Mouse (Mus musculus): ENCODE measurements around the gene Cd200r1. TPM values are rescaled to one million over a fixed set of nuclear protein-coding genes. Genes with fewer than 3 reads are reported as not detected.
A peak's percentile ranks its signal among the peaks of the same experiment; 100 is the strongest.

Gene Cd200r1
- total and polyA plus RNA-seq, 2 experiments from 2014 or later = 0.52 TPM; not detected in 1

DNA sequence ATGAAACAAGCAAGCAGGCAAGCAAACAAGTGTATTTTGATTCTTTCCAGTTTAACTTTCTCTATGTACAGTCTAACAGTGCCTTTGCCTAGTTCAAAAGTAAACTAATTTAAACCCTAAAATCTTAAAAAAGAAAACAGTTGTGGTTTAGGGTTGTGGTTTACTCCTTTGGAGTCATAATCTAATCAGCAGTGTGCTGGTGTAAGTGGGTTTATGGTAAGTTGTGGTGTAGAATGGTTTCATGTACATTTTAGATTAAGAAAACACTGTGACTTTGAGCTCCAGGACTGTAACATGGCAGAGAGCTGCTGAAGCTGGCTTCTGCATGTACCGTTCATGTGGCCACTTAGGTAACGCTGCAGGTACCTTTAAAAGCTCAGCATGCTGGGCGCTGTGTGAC is 38.0 kb upstream of the Cd200r1 start:
- no peak for ATAC-seq (ENCODE audit: low FRiP score)
- Histone ChIP-seq H3K27ac (ENCODE audit: low read depth, low read length) (no peak overlapping the region), H3K9ac (replicated peaks; ENCODE audit: low read length, poor library complexity, severe bottlenecking) (no peak overlapping the region), H3K4me1 (ENCODE audit: insufficient read depth, low read length) (no peaks in the 10 kb centered on the region), H3K36me3 (ENCODE audit: insufficient read depth, low read length) (peaks cover 10% of the 10 kb centered on the region), H3K9me3 (ENCODE audit: low read length) (no peaks in the 10 kb centered on the region), H3K4me3 (ENCODE audit: low read depth, low read length) (no peak overlapping the region), H3K4me2 (ENCODE audit: low read depth, low read length, poor library complexity, severe bottlenecking) (no peak overlapping the region), H3K27me3 (ENCODE audit: insufficient read depth, low read length) (no peaks in the 10 kb centered on the region)
- DNase-seq (ENCODE audit: low spot score) = no peak
- TF ChIP-seq CTCF (IDR thresholded peaks at IDR 0.05) = no peak
- WGBS = 99% methylated on average over 3 of the region's 3 CpGs

DNA sequence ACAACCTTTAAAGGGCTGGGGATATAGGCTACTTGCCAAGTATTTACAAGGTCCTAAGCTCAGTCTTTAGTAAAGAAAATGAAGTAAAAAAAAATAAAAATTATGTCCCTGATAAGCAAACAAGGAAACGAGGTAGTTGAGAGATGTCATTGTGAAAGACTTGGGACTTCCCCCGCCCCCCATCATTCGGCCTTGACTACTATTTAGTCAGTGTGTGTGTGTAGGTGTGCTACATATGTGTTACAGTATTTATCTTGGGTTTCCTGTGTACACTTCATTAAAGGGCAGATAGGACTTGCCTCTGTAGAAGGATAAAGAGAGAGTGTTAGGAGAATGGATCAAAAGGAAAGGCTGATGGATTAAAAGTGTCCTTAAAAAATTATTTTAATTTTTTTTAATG is 31.5 kb upstream of the Cd200r1 start:
- 87% methylated on average over 3 of the region's 3 CpGs for WGBS
- Histone ChIP-seq H3K4me3 (ENCODE audit: low read depth, low read length) (no peak overlapping the region), H3K27me3 (ENCODE audit: insufficient read depth, low read length) (no peaks in the 10 kb centered on the region), H3K36me3 (ENCODE audit: insufficient read depth, low read length) (peaks cover 60% of the 10 kb centered on the region), H3K9ac (replicated peaks; ENCODE audit: low read length, poor library complexity, severe bottlenecking) (no peak overlapping the region), H3K27ac (ENCODE audit: low read depth, low read length) (no peak overlapping the region), H3K9me3 (ENCODE audit: low read length) (no peaks in the 10 kb centered on the region), H3K4me1 (ENCODE audit: insufficient read depth, low read length) (no peaks in the 10 kb centered on the region), H3K4me2 (ENCODE audit: low read depth, low read length, poor library complexity, severe bottlenecking) (no peak overlapping the region)
- no peak for TF ChIP-seq CTCF (IDR thresholded peaks at IDR 0.05)
- ATAC-seq (ENCODE audit: low FRiP score) (no peak), DNase-seq (ENCODE audit: low spot score) (no peak)

DNA sequence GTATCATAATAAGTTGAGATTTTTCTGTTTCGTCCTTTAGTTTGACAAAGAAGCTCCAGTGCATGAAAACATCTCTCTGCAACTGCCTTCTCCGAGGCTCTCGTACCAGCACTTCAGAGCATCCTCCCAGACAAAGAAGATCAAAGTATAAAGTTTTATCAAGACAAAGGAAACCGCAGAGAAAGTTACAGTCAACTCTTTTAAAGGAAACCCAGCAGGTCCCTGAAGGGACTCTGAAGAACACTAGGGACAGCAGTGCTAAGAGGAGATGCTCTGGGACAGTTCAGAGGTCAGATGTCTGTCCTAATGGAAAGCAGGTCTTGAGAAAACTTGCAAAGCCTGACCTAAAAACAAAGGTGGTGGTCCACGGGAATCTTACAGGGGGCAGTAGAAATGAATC is 29.9 kb upstream of the Cd200r1 start:
- Histone ChIP-seq H3K4me3 (ENCODE audit: low read depth, low read length) (no peak overlapping the region), H3K27ac (ENCODE audit: low read depth, low read length) (no peak overlapping the region), H3K9me3 (ENCODE audit: low read length) (no peaks in the 10 kb centered on the region), H3K4me1 (ENCODE audit: insufficient read depth, low read length) (no peaks in the 10 kb centered on the region), H3K27me3 (ENCODE audit: insufficient read depth, low read length) (no peaks in the 10 kb centered on the region), H3K4me2 (ENCODE audit: low read depth, low read length, poor library complexity, severe bottlenecking) (no peak overlapping the region), H3K9ac (replicated peaks; ENCODE audit: low read length, poor library complexity, severe bottlenecking) (no peak overlapping the region), H3K36me3 (ENCODE audit: insufficient read depth, low read length) (peaks cover 62% of the 10 kb centered on the region)
- TF ChIP-seq CTCF (IDR thresholded peaks at IDR 0.05) = no peak
- ATAC-seq (ENCODE audit: low FRiP score) (no peak), DNase-seq (ENCODE audit: low spot score) (no peak)
- WGBS = 84% methylated on average over 5 of the region's 5 CpGs

DNA sequence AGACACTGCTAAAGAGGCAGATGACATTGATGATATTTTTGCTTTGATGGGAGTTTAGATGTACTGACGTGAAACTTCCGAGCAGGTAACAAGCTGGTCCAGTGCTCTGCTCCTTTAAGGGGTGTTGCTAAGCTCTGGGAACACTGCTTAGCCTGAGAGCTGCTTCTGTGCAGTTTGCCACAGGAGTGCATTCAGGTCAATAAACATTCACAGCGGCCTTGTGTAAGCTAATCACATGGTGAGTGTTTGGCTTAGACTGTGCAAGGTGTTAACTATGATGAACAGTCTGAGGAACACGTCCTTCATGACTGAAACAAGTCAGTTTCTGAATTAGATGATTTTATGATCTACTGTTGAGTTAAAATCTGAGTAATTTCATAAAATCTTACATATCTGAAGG is 29.4 kb upstream of the Cd200r1 start:
- TF ChIP-seq CTCF (IDR thresholded peaks at IDR 0.05) = no peak
- no peak for DNase-seq (ENCODE audit: low spot score)

DNA sequence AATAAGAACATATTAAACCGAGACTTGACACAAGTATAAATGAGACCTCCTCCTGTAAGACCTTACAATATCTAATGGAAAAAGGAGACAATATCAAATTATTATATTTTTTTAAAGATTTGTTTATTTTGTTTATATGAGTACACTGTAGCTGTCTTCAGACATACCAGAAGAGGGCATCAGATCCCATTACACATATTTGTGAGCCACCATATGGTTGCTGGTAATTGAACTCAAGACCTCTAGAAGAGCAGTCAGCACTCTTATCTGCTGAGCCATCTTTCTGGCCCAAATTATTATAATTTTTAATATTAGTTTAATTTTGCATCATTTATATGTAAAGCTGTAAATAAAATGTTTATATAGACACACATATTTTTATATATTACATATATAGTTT is 22.8 kb upstream of the Cd200r1 start:
- Histone ChIP-seq H3K27me3 (ENCODE audit: insufficient read depth, low read length) (no peaks in the 10 kb centered on the region), H3K4me3 (ENCODE audit: low read depth, low read length) (no peak overlapping the region), H3K4me1 (ENCODE audit: insufficient read depth, low read length) (peaks cover 8% of the 10 kb centered on the region), H3K9me3 (ENCODE audit: low read length) (no peaks in the 10 kb centered on the region), H3K4me2 (ENCODE audit: low read depth, low read length, poor library complexity, severe bottlenecking) (no peak overlapping the region), H3K36me3 (ENCODE audit: insufficient read depth, low read length) (peaks cover 23% of the 10 kb centered on the region), H3K9ac (replicated peaks; ENCODE audit: low read length, poor library complexity, severe bottlenecking) (no peak overlapping the region), H3K27ac (ENCODE audit: low read depth, low read length) (no peak overlapping the region)
- peak; percentile 43 for TF ChIP-seq CTCF (IDR thresholded peaks at IDR 0.05)
- WGBS = 95% methylated on average over 1 of the region's 1 CpGs
- DNase-seq (ENCODE audit: low spot score) (no peak), ATAC-seq (ENCODE audit: low FRiP score) (no peak)

More for the DNA sequence above, 29.4 kb upstream of the Cd200r1 start:
- Histone ChIP-seq H3K27ac (ENCODE audit: low read depth, low read length) (no peak overlapping the region), H3K9me3 (ENCODE audit: low read length) (no peaks in the 10 kb centered on the region), H3K4me2 (ENCODE audit: low read depth, low read length, poor library complexity, severe bottlenecking) (no peak overlapping the region), H3K4me1 (ENCODE audit: insufficient read depth, low read length) (no peaks in the 10 kb centered on the region), H3K9ac (replicated peaks; ENCODE audit: low read length, poor library complexity, severe bottlenecking) (no peak overlapping the region), H3K36me3 (ENCODE audit: insufficient read depth, low read length) (peaks cover 62% of the 10 kb centered on the region), H3K27me3 (ENCODE audit: insufficient read depth, low read length) (no peaks in the 10 kb centered on the region), H3K4me3 (ENCODE audit: low read depth, low read length) (no peak overlapping the region)
- WGBS = 85% methylated on average over 4 of the region's 4 CpGs
- ATAC-seq (ENCODE audit: low FRiP score) = no peak

DNA sequence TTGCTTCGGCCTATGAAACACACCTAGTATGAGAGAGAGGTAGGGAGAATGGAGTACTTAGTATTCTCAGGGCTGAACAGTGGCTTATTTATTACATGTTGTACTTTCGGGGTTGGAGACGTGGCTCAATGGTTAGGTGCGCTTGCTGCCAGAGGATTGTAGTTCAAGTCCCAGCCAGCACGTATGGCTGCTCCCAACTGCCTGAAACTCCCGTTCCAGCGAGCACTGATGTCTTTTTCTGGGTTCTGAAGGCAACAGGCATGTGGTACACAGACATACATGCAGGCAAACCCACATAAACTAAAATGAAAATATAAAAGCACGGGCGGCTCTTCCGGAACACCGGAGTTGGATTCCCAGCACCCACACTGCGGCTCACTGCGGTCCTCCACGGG is 20.1 kb upstream of the Cd200r1 start:
- Histone ChIP-seq H3K36me3 (ENCODE audit: insufficient read depth, low read length) (peaks cover 8% of the 10 kb centered on the region; the same call in 1 of the 2 replicates), H3K27ac (ENCODE audit: low read depth, low read length) (peak overlapping the region; percentile 98), H3K4me2 (ENCODE audit: low read depth, low read length, poor library complexity, severe bottlenecking) (peak overlapping the region; percentile 56), H3K4me1 (ENCODE audit: insufficient read depth, low read length) (peaks cover 8% of the 10 kb centered on the region), H3K9me3 (ENCODE audit: low read length) (no peaks in the 10 kb centered on the region), H3K27me3 (ENCODE audit: insufficient read depth, low read length) (no peaks in the 10 kb centered on the region), H3K4me3 (ENCODE audit: low read depth, low read length) (peak overlapping the region; percentile 92), H3K9ac (replicated peaks; ENCODE audit: low read length, poor library complexity, severe bottlenecking) (peak overlapping the region; percentile 92)
- WGBS = 7% methylated on average over 14 of the region's 14 CpGs
- no peak; the same call in 1 of the 2 replicates for ATAC-seq (ENCODE audit: low FRiP score)
- DNase-seq (ENCODE audit: low spot score) = no peak
- TF ChIP-seq CTCF (IDR thresholded peaks at IDR 0.05) = no peak
